Mouse (Mus musculus): ENCODE results near the gene Pdzd2. TPM values are rescaled to one million over a fixed set of nuclear protein-coding genes. Genes with fewer than 3 reads are reported as not detected.

Gene Pdzd2
- polyA plus RNA-seq, 1 experiment from 2014 or later, result 3.6 TPM

GRCm38 (mm10) chr15:12365416-12366071 lies 374.2 kb downstream of the Pdzd2 start:
- DNase-seq (ENCODE audit: low spot score), result no peak
- Histone ChIP-seq H3K36me3 (replicated peaks) (0 out of 2 replicates have a peak, but pooled peaks cover 7% of the 10 kb centered on the region), H3K4me3 (no peak overlapping the region), H3K27ac (replicated peaks) (no peak overlapping the region), H3K9me3 (no peaks in the 10 kb centered on the region), H3K27me3 (replicated peaks; ENCODE audit: low read depth, poor library complexity, severe bottlenecking) (no peaks in the 10 kb centered on the region), H3K4me1 (peaks cover 15% of the 10 kb centered on the region)
- 83% methylated on average over 15 of the region's 15 CpGs for WGBS

DNA sequence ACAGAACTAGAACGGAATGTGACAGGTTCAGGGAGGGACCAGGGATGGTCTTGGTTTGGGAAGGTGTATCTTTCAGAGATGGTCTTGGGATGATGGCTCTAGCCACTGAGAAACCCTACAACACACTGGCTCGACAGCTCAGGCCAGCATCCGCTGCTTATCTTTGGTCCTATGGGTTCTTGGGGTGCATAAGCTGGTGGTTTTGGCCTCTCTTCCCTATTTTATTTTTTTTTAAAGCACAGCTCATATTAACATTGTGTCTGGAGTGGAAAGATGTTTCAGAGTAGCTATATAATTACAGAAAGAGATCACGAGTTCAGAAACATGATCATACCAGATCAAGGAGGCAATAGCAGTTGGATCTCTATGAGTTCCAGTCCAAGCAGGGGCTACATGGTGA lies 375.6 kb downstream of the Pdzd2 start:
- H3K9me3 ChIP-seq, result no peaks in the 10 kb centered on the region
- H3K4me1 ChIP-seq, result peaks cover 15% of the 10 kb centered on the region
- no peak for DNase-seq (ENCODE audit: low spot score)
- H3K36me3 ChIP-seq (replicated peaks), result 0 out of 2 replicates have a peak, but pooled peaks cover 9% of the 10 kb centered on the region
- H3K27me3 ChIP-seq (replicated peaks; ENCODE audit: low read depth, poor library complexity, severe bottlenecking), result no peaks in the 10 kb centered on the region
- H3K4me3 ChIP-seq, result no peak overlapping the region
- no peak overlapping the region for H3K27ac ChIP-seq (replicated peaks)
- WGBS, result 93% methylated on average over 4 of the region's 4 CpGs

- no peak for DNase-seq (ENCODE audit: low spot score)
- no peak overlapping the region for H3K4me3 ChIP-seq
- WGBS, result 90% methylated on average over 6 of the region's 6 CpGs
- no peaks in the 10 kb centered on the region for H3K27me3 ChIP-seq (replicated peaks; ENCODE audit: low read depth, poor library complexity, severe bottlenecking)
- no peak overlapping the region for H3K27ac ChIP-seq (replicated peaks)
- no peaks in the 10 kb centered on the region for H3K9me3 ChIP-seq
- H3K36me3 ChIP-seq (replicated peaks), result peaks cover 17% of the 10 kb centered on the region; the same call in 1 of the 2 replicates
- peaks cover 9% of the 10 kb centered on the region for H3K4me1 ChIP-seq
Measured at GRCm38 (mm10) chr15:12362701-12363040, 377.1 kb downstream of the Pdzd2 start.

DNA sequence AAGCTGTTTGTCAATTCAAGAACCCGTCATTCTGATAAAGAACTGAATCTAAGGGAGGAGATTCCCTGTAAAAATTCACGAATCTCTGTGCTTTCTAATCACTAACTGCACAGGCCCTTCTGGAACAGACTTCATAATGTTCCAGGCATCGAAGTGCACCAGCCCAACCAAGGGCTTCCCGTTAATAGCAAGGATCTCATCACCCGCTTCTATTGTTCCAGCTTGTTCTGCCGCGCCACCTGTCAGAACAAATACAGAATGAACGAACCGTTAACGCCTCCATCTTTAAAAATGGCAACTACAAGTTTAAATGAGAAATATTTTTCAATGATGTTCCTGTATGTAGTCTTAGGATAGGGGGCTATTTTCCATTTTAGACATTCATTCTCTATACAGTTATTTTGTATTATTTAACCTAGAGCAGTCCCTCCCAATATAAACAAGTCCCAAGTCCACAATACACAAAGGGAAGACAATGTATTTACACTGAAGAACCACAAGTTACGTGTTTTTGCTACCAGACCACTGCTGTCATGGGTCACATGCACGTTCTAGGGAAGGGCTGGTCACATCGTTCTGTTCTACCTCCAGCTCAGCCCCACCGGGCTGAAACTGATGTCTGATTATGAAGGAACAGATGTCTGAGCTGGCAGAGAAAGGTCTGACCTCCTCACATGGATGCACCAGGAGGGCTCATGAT lies 377.6 kb downstream of the Pdzd2 start:
- H3K27me3 ChIP-seq (replicated peaks; ENCODE audit: low read depth, poor library complexity, severe bottlenecking), result no peaks in the 10 kb centered on the region
- H3K36me3 ChIP-seq (replicated peaks), result peaks cover 18% of the 10 kb centered on the region
- no peaks in the 10 kb centered on the region for H3K9me3 ChIP-seq
- peaks cover 8% of the 10 kb centered on the region for H3K4me1 ChIP-seq
- no peak for DNase-seq (ENCODE audit: low spot score)
- H3K27ac ChIP-seq (replicated peaks), result no peak overlapping the region
- no peak overlapping the region for H3K4me3 ChIP-seq
- WGBS, result 91% methylated on average over 14 of the region's 14 CpGs

GRCm38 (mm10) chr15:12360519-12361212 lies 379.1 kb downstream of the Pdzd2 start:
- no peak for DNase-seq (ENCODE audit: low spot score)
- Histone ChIP-seq H3K4me3 (no peak overlapping the region), H3K9me3 (no peaks in the 10 kb centered on the region), H3K27me3 (replicated peaks; ENCODE audit: low read depth, poor library complexity, severe bottlenecking) (no peaks in the 10 kb centered on the region), H3K27ac (replicated peaks) (no peak overlapping the region), H3K4me1 (peaks cover under 1% of the 10 kb centered on the region), H3K36me3 (replicated peaks) (peaks cover 33% of the 10 kb centered on the region)
- WGBS, result 80% methylated on average over 19 of the region's 19 CpGs

GRCm38 (mm10) chr15:12358384-12358783 lies 381.3 kb downstream of the Pdzd2 start:
- Histone ChIP-seq H3K27me3 (replicated peaks; ENCODE audit: low read depth, poor library complexity, severe bottlenecking) (no peaks in the 10 kb centered on the region), H3K36me3 (replicated peaks) (peaks cover 54% of the 10 kb centered on the region), H3K27ac (replicated peaks) (no peak overlapping the region), H3K9me3 (no peaks in the 10 kb centered on the region), H3K4me1 (no peaks in the 10 kb centered on the region), H3K4me3 (no peak overlapping the region)
- no peak for DNase-seq (ENCODE audit: low spot score)
- WGBS, result 92% methylated on average over 5 of the region's 5 CpGs

DNA sequence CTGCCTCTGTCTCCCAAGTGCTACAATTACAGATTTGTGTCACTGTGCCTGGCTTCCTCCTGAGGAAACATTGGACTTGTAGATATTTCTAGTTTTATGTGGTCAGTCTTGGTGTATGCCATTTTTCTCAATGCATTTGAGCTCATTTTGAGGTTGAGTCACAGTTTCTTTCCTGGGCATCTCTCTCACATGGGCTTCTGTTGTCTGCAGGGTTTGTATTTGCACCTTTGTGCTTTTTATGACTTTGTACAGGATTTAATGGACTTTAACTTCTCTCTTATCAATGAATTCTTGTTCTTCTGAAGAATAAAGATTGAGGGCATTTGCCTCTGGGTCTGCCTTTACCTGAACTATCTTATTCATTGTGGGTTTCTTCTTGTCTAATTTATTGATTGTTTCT lies 382.3 kb downstream of the Pdzd2 start:
- Histone ChIP-seq H3K4me3 (no peak overlapping the region), H3K4me1 (no peaks in the 10 kb centered on the region), H3K9me3 (no peaks in the 10 kb centered on the region), H3K36me3 (replicated peaks) (peaks cover 63% of the 10 kb centered on the region), H3K27ac (replicated peaks) (no peak overlapping the region), H3K27me3 (replicated peaks; ENCODE audit: low read depth, poor library complexity, severe bottlenecking) (no peaks in the 10 kb centered on the region)
- DNase-seq (ENCODE audit: low spot score), result no peak

GRCm38 (mm10) chr15:12355907-12356306 lies 383.8 kb downstream of the Pdzd2 start:
- Histone ChIP-seq H3K36me3 (replicated peaks) (peaks cover 73% of the 10 kb centered on the region), H3K4me1 (no peaks in the 10 kb centered on the region), H3K4me3 (no peak overlapping the region), H3K27me3 (replicated peaks; ENCODE audit: low read depth, poor library complexity, severe bottlenecking) (no peaks in the 10 kb centered on the region), H3K9me3 (no peaks in the 10 kb centered on the region), H3K27ac (replicated peaks) (no peak overlapping the region)
- DNase-seq (ENCODE audit: low spot score), result no peak
- WGBS, result 79% methylated on average over 7 of the region's 7 CpGs

DNA sequence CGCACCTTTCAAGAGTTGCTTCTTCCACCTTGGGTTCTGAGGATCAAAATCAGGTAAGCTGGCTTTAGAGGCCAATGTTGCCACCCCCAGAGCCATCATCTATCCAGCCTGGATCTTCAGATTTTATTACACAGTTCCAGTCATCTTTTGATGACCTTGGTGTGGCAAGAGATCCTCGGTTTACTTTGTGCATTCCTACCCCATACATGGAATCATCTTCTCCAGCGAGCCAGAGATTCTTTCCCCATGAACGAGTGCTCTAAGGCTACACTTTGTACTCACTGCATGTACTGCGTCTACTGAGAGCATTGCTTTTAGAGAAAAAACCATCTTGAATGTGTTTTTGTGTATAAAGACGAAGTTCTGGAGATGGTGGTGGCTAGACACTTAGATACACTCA lies 384.5 kb downstream of the Pdzd2 start:
- Histone ChIP-seq H3K27ac (replicated peaks) (no peak overlapping the region), H3K36me3 (replicated peaks) (peaks cover 72% of the 10 kb centered on the region), H3K27me3 (replicated peaks; ENCODE audit: low read depth, poor library complexity, severe bottlenecking) (no peaks in the 10 kb centered on the region), H3K4me1 (no peaks in the 10 kb centered on the region), H3K4me3 (no peak overlapping the region), H3K9me3 (no peaks in the 10 kb centered on the region)
- no peak for DNase-seq (ENCODE audit: low spot score)
- 96% methylated on average over 6 of the region's 6 CpGs for WGBS

GRCm38 (mm10) chr15:12354281-12354810 lies 385.4 kb downstream of the Pdzd2 start:
- DNase-seq (ENCODE audit: low spot score), result no peak
- Histone ChIP-seq H3K27me3 (replicated peaks; ENCODE audit: low read depth, poor library complexity, severe bottlenecking) (no peaks in the 10 kb centered on the region), H3K4me1 (no peaks in the 10 kb centered on the region), H3K4me3 (no peak overlapping the region), H3K36me3 (replicated peaks) (peaks cover 81% of the 10 kb centered on the region), H3K27ac (replicated peaks) (no peak overlapping the region), H3K9me3 (no peaks in the 10 kb centered on the region)
- 93% methylated on average over 2 of the region's 2 CpGs for WGBS

DNA sequence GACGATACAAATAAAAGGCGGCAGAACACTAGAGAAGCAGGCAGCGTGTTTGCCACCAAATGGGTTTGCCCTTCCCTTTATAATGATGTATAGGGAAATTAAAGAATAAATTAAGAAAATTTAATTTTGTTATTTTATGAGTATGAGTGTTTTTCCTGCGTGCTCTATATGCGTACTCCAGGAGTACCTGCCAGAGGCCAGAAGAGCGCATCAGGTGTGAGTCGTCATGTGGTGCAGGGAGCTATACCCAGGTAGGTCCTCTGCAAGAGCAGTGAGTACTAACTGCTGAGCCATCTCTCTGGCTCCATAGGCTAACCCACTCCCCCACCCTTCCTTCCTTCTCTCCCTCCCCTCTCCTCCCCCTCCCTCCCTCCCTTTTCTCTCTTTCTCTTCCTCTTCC lies 388.3 kb downstream of the Pdzd2 start:
- Histone ChIP-seq H3K36me3 (replicated peaks) (peaks cover 85% of the 10 kb centered on the region), H3K27me3 (replicated peaks; ENCODE audit: low read depth, poor library complexity, severe bottlenecking) (no peaks in the 10 kb centered on the region), H3K4me3 (no peak overlapping the region), H3K4me1 (no peaks in the 10 kb centered on the region), H3K9me3 (no peaks in the 10 kb centered on the region), H3K27ac (replicated peaks) (no peak overlapping the region)
- WGBS, result 97% methylated on average over 7 of the region's 7 CpGs
- DNase-seq (ENCODE audit: low spot score), result no peak

- DNase-seq (ENCODE audit: low spot score), result no peak
- H3K27ac ChIP-seq (replicated peaks), result no peak overlapping the region
- no peaks in the 10 kb centered on the region for H3K27me3 ChIP-seq (replicated peaks; ENCODE audit: low read depth, poor library complexity, severe bottlenecking)
- peaks cover 85% of the 10 kb centered on the region for H3K36me3 ChIP-seq (replicated peaks)
- H3K4me1 ChIP-seq, result no peaks in the 10 kb centered on the region
- H3K9me3 ChIP-seq, result no peaks in the 10 kb centered on the region
- H3K4me3 ChIP-seq, result no peak overlapping the region
- 91% methylated on average over 5 of the region's 5 CpGs for WGBS
Measured at GRCm38 (mm10) chr15:12349840-12350239, 389.9 kb downstream of the Pdzd2 start.

DNA sequence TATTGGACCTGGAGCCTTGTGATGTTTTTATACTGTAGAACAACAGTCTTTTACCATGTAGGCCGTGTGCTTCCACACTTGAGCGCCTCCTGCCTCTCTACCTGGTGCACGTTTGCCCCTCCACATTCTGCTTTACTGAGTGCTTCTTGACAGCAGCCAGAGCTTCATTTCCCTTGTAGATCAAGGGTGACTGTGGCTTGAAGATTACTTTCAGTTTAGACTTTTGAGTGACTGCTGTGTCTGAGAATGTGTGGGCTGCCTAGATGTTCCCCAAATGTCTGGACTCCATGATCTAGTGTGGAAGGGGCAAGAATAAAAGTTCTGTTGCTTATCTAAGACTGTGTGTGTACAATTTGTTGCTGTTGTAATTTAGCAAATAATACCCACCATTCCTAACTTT lies 390.8 kb downstream of the Pdzd2 start:
- Histone ChIP-seq H3K27me3 (replicated peaks; ENCODE audit: low read depth, poor library complexity, severe bottlenecking) (no peaks in the 10 kb centered on the region), H3K4me3 (no peak overlapping the region), H3K36me3 (replicated peaks) (peaks cover 87% of the 10 kb centered on the region), H3K9me3 (no peaks in the 10 kb centered on the region), H3K4me1 (no peaks in the 10 kb centered on the region), H3K27ac (replicated peaks) (no peak overlapping the region)
- no peak for DNase-seq (ENCODE audit: low spot score)
- WGBS, result 87% methylated on average over 3 of the region's 3 CpGs

Data from embryonic facial prominence, embryonic 10.5 days (tissue).